Mouse (Mus musculus): ENCODE results near the gene Ehbp1. TPM values are rescaled to one million over a fixed set of nuclear protein-coding genes. Genes with fewer than 3 reads are reported as not detected.

Gene Ehbp1
- total RNA-seq, 1 experiment from 2014 or later, result 11.9 TPM

- no peak for ATAC-seq (replicated peaks in 1 of 2; ENCODE audit: insufficient read depth in 1 of 2, low FRiP score in 2 of 2, low TSS enrichment in 1 of 2, low read depth in 1 of 2, poor library complexity in 2 of 2, severe bottlenecking in 2 of 2)
These were observed 40.9 kb downstream of the Ehbp1 start for GRCm38 (mm10) chr11:22301164-22301563.

DNA sequence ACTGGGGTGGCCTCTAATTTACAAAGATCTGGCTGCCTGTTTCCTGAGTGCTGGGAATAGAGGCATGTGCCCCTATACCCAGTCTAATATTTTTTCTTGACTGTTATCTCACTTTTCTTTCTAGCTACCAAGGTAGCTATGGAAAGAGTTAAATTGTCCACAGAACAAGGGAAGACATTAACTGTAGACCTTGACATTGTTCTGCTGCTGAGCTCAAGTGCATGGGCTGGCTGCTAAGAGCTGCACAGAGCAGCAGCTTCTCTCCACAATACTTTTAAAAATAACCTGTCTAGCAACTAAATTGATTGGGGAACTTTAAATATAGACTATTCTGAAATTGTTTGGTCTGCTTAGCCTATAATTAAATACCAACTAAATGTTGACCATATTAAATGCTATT lies 52.9 kb downstream of the Ehbp1 start:
- no peak for ATAC-seq (replicated peaks in 1 of 2; ENCODE audit: insufficient read depth in 1 of 2, low FRiP score in 2 of 2, low TSS enrichment in 1 of 2, low read depth in 1 of 2, poor library complexity in 2 of 2, severe bottlenecking in 2 of 2)

DNA sequence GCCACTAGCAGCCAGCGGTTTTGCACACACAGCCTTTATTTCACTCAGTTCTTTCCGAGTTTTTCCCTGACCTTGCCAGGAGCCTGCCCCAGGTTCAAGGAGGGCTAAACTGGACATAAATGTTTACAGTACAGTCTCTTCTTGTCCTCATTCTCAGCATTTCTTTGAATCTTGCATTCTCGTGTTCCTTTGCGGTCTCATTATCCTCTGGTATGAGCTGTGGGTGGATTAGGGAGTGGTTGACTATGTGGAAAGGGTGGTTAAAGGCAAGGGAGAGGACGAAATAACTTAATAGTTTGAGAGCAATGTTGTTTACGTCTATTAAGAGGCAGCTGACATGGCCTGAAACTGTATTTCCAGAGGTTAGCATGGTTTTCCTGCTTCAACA lies 54.6 kb downstream of the Ehbp1 start:
- peak in 1 of 2 experiments; percentile 7; a peak in 1 of 4 replicates for ATAC-seq (replicated peaks in 1 of 2; ENCODE audit: insufficient read depth in 1 of 2, low FRiP score in 2 of 2, low TSS enrichment in 1 of 2, low read depth in 1 of 2, poor library complexity in 2 of 2, severe bottlenecking in 2 of 2)

DNA sequence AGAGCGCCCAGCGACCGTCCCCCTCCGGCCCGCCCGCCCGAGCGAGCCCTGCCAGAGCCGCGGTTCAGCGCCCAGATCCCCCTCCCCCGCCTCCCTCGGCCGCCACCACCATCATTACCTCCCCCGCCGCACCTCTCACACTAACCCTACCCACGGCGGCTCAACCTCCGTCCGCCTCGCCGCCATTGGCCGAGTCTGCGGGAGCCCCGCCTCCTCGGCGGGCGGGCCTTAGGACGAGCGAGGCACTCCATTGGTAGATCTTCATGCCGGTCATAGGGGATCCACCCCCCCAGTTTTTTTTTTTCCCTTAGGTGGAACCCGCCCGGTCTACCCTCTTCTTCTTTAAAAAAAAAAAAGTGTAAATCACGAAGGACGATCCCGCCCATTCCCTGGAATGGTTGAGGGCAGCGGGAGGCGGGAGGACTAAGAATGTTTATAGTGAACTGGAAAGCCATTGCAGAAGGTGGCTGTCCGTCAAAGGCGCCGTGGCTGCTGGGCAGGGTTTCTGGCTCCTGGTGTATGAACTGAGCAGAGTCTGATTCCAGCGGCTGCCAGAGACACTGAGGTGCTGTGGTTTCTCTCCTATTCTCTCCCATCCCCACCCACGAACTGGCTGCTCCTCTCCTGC lies 55.1 kb downstream of the Ehbp1 start:
- ATAC-seq (replicated peaks in 1 of 2; ENCODE audit: insufficient read depth in 1 of 2, low FRiP score in 2 of 2, low TSS enrichment in 1 of 2, low read depth in 1 of 2, poor library complexity in 2 of 2, severe bottlenecking in 2 of 2), result peak; percentile 98 to 99

- ATAC-seq (replicated peaks in 1 of 2; ENCODE audit: insufficient read depth in 1 of 2, low FRiP score in 2 of 2, low TSS enrichment in 1 of 2, low read depth in 1 of 2, poor library complexity in 2 of 2, severe bottlenecking in 2 of 2), result 0 out of 4 replicates have a peak, but pooled peaks of 1 of the 2 experiments have one; percentile 6
These were observed 55.7 kb downstream of the Ehbp1 start for GRCm38 (mm10) chr11:22286371-22286872.

DNA sequence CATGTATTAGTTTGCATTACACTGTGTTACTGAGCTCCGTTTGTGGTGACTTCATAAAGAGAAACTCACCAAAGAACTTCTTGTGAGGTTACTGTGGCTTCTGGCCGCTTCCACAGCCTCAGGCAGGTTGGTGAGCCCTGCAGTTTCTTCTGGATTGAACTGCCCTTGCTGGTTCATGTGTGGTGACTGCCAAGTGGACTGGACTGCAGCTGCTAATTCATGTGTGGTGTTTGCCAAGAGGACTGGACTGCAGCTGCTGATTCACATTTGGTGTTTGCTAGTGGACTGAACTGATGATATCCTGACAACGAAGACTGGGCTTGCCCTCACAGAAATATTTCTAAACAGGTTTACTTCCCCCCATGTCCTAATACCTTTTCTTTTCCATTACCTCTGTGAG lies 65.4 kb downstream of the Ehbp1 start:
- no peak for ATAC-seq (replicated peaks in 1 of 2; ENCODE audit: insufficient read depth in 1 of 2, low FRiP score in 2 of 2, low TSS enrichment in 1 of 2, low read depth in 1 of 2, poor library complexity in 2 of 2, severe bottlenecking in 2 of 2)

GRCm38 (mm10) chr11:22274144-22274543 lies 67.9 kb downstream of the Ehbp1 start:
- ATAC-seq (replicated peaks in 1 of 2; ENCODE audit: insufficient read depth in 1 of 2, low FRiP score in 2 of 2, low TSS enrichment in 1 of 2, low read depth in 1 of 2, poor library complexity in 2 of 2, severe bottlenecking in 2 of 2), result no peak

DNA sequence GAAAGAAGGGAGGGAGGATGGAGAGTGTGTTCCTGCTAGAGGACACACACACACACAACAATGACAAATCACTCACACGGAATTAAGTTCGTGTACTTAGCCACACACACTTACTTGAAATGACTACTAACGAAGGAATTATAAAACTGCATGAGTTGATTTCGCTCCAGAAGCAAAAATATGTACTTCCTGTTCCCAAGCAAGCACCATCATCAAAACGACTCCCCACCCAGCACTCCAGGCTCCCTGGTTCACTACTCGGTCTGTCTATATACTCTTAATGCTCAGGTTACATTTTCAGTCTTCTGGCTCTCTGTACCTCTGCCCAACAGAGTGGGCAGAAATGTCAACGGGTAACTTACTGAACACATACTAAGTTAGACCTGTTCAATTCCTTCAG lies 68.7 kb downstream of the Ehbp1 start:
- ATAC-seq (replicated peaks in 1 of 2; ENCODE audit: insufficient read depth in 1 of 2, low FRiP score in 2 of 2, low TSS enrichment in 1 of 2, low read depth in 1 of 2, poor library complexity in 2 of 2, severe bottlenecking in 2 of 2), result no peak

GRCm38 (mm10) chr11:22271889-22272288 lies 70.2 kb downstream of the Ehbp1 start:
- ATAC-seq (replicated peaks in 1 of 2; ENCODE audit: insufficient read depth in 1 of 2, low FRiP score in 2 of 2, low TSS enrichment in 1 of 2, low read depth in 1 of 2, poor library complexity in 2 of 2, severe bottlenecking in 2 of 2), result no peak

DNA sequence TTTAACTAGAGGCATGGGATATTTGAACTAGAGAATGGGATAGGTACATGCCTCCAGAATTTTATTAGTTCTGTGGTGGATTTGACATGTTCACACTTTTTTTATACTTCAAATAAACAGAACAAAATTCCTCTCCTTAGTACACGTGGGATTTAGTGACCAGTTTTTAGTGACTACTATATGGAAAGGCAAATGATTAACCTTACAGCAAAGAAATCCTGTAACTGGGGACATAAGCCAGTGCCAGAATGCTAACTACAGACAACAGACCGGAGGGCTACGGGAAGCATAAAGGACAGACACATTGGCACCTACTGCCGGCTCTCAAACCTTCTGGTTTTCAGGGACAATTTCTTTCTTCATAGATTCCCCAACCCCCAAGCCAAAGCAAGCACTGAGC lies 72.4 kb downstream of the Ehbp1 start:
- no peak for ATAC-seq (replicated peaks in 1 of 2; ENCODE audit: insufficient read depth in 1 of 2, low FRiP score in 2 of 2, low TSS enrichment in 1 of 2, low read depth in 1 of 2, poor library complexity in 2 of 2, severe bottlenecking in 2 of 2)

GRCm38 (mm10) chr11:22269173-22269572 lies 72.9 kb downstream of the Ehbp1 start:
- no peak for ATAC-seq (replicated peaks in 1 of 2; ENCODE audit: insufficient read depth in 1 of 2, low FRiP score in 2 of 2, low TSS enrichment in 1 of 2, low read depth in 1 of 2, poor library complexity in 2 of 2, severe bottlenecking in 2 of 2)

DNA sequence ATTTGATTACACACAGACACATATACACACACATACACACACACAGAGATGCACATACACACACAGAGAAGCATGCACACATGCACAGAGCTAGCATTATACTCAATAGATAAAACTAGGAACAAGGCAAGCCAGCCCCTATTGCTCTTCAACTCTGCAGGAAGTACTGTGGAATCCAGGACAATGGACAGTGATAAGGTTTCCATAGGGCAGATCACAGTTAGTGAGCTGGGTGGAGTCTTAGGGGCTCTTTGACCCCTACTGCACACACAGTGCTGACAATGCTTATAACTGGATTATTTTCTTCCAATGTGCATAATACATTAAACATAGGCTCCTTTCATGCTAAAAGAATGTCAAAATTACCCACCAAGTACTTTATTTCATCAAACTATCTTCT lies 75.1 kb downstream of the Ehbp1 start:
- ATAC-seq (replicated peaks in 1 of 2; ENCODE audit: insufficient read depth in 1 of 2, low FRiP score in 2 of 2, low TSS enrichment in 1 of 2, low read depth in 1 of 2, poor library complexity in 2 of 2, severe bottlenecking in 2 of 2), result no peak

DNA sequence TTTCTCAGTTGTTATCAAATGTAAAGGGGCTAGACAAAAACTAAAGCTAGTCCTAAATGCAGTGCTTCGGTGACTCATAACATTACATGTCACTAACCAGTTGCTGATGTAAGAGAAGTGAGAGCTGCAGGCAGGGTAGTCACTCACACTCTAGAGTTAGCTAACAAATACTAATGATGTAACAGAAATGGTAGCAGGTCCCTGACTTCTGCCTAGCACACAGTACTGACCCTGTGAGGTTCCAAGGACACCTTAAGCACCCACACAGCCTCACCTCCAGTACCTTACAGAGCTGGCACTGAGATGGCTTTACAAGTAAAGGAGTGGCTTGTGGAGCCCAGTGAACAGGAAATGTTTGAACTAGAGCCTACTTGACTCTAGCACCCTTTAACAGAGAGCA lies 86.7 kb downstream of the Ehbp1 start:
- no peak for ATAC-seq (replicated peaks in 1 of 2; ENCODE audit: insufficient read depth in 1 of 2, low FRiP score in 2 of 2, low TSS enrichment in 1 of 2, low read depth in 1 of 2, poor library complexity in 2 of 2, severe bottlenecking in 2 of 2)

DNA sequence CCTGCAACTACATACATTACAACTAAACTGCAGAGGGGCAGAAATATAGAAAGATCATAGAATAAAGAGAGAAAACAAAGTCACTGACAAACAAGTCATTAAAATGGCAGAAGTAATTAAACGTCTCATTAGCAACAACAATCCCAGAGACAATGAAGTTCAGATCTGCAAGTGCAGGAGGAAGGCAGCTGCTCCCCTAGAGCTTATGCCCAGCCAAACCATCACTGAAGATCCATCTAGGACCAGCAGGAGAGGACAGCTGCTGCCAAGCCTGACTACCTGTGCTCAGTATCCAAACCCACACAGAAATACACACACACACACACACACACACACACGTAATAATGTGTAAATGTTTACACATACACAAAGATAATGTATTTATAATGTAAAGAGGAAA lies 92.7 kb downstream of the Ehbp1 start:
- no peak for ATAC-seq (replicated peaks in 1 of 2; ENCODE audit: insufficient read depth in 1 of 2, low FRiP score in 2 of 2, low TSS enrichment in 1 of 2, low read depth in 1 of 2, poor library complexity in 2 of 2, severe bottlenecking in 2 of 2)

DNA sequence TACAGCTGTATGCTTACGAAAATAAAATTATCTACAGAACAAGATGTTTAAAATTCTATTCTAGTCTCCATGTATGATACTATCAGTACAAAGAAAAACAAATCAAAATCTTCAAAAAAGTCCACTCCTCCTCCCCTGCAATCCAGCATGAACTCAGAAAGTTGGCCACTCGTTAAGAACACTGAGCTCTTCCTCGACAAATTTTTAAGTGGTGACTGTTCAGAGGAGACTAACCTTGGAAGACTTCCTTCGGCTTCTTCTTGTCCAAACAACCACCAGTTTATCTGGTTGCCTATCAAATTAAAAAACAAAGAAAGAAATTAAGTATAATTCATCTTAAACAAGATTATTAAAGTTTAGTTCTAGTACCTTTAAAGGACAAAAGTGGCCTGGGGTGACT lies 94.4 kb downstream of the Ehbp1 start:
- ATAC-seq (replicated peaks in 1 of 2; ENCODE audit: insufficient read depth in 1 of 2, low FRiP score in 2 of 2, low TSS enrichment in 1 of 2, low read depth in 1 of 2, poor library complexity in 2 of 2, severe bottlenecking in 2 of 2), result no peak

DNA sequence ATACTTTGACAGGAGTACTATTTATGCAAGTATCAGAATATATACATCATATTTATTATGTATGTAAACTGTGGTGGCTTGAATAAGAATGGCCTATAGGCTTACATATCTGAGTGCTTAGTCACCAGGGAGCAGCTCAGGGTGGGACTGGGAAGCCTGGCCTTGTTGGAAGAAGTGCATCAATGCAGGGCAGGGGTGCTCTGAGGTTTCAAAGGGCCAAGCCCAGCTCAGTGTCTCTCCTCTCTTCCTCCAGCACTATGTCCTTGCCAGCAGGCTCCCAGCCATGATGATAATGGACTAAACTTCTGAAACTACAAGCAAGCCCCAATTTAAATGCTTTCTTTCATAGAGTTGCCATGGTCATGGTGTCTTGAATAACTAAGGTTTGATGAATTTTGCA lies 95.0 kb downstream of the Ehbp1 start:
- no peak for ATAC-seq (replicated peaks in 1 of 2; ENCODE audit: insufficient read depth in 1 of 2, low FRiP score in 2 of 2, low TSS enrichment in 1 of 2, low read depth in 1 of 2, poor library complexity in 2 of 2, severe bottlenecking in 2 of 2)

DNA sequence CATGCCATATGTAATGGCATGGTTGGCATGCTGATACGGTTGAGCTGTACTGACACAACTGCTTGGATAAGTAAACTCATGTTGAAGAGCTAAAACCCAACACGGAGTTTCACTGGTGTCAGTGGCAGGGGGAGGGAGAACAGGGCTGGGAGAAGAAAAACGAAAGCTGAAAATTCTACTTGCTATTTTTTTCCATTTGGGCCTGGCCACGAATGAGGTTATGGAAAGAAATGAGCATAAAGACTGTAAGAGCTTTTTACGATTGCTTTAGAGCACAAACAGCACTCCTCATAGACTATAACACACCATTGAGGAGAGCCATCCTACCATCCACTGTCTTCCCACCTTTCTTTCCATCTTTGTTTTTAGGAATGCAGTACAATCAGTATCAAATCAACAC lies 106.5 kb downstream of the Ehbp1 start:
- ATAC-seq (replicated peaks in 1 of 2; ENCODE audit: insufficient read depth in 1 of 2, low FRiP score in 2 of 2, low TSS enrichment in 1 of 2, low read depth in 1 of 2, poor library complexity in 2 of 2, severe bottlenecking in 2 of 2), result no peak

DNA sequence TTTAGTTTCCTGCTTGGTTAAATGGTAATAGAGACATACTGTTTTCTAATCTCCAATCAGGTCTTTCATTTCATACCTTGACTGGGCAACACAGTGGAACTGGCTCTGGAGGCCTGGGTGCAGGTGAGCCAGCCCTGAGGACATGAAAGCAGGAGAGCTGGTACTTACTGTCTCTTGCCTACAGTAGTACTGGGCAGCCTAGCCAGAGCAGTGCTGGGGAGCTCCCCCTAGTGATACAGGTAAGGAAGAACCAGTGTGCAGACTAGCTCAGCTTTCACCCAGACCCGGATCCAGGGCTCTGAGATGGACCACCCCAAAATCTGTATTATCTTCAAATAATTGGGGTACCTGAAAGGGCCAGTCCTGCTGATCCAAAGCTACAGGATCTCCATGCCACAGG lies 107.4 kb downstream of the Ehbp1 start:
- ATAC-seq (replicated peaks in 1 of 2; ENCODE audit: insufficient read depth in 1 of 2, low FRiP score in 2 of 2, low TSS enrichment in 1 of 2, low read depth in 1 of 2, poor library complexity in 2 of 2, severe bottlenecking in 2 of 2), result peak; percentile 17 to 60; a peak in 1 of 4 replicates

DNA sequence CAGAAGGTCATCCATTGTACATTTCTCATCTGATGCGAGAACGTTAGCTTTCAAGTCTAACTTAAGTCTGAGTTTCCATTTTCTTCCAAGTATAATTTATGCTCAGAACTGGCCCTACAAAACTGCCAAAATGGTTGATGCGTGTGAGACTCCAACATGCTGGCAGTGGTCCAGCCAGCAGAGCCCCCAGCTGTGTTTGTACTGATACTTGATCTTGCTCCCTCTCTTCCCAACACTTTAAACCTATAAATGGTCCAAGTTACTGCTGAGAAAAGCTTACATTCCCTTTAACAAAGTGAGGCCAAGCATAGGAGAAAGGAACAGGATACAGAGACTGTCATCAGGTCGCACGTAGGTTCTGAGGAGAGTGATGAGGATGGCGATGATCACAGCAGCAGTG lies 111.2 kb downstream of the Ehbp1 start:
- ATAC-seq (replicated peaks in 1 of 2; ENCODE audit: insufficient read depth in 1 of 2, low FRiP score in 2 of 2, low TSS enrichment in 1 of 2, low read depth in 1 of 2, poor library complexity in 2 of 2, severe bottlenecking in 2 of 2), result no peak
